Mouse (Mus musculus) ES-Bruce4 (cell line): Measurements from ENCODE around the gene Myo18a.

Experiments used
- CTCF ChIP-seq: IDR thresholded peaks from one replicate; pipeline ENCODE4 v1.8.1; 2011; ENCODE audit warnings: low read depth, low read length
- POLR2A ChIP-seq: IDR thresholded peaks from one replicate; pipeline ENCODE4 v1.8.1; 2011; ENCODE audit warnings: low read length; ENCODE audit not compliant: insufficient read depth

DNA sequence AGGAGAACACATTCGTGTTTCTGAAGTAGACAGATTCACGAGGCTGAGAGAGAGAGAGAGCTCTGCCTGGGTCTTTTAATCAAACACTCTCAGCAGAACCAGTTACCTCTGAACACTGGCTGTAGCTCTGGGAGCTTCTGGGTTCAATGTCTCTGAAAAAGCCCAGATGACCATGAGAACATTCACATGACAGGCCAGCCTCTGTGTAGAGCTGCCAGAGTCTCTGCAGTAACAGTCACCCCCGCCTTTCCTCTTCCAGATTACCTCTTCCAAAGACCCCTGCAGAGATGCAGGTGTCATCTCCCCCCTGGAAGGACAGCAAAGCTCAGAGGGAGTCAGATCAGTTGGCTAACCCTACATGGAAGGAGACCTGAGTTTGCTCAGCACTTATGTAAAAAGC lies 89.1 kb downstream of the Myo18a start:
- TF ChIP-seq CTCF (no peak), POLR2A (no peak)
